Mouse (Mus musculus): ENCODE data around the gene Bcl2. TPM values are rescaled to one million over a fixed set of nuclear protein-coding genes. Genes with fewer than 3 reads are reported as not detected.
"Not testable (repeated sequence)": the region's sequence is repeated elsewhere in the genome, so short reads cannot be mapped to it uniquely, and the experiment has no call there.

Gene Bcl2
- 1 to 10 TPM; 5.2 to 6.8 TPM for total RNA-seq (2021)
- long read RNA-seq, experiment 1, full-length matches to known transcripts, result 2 of 3 reads
- long read RNA-seq, experiment 1, partial matches to known transcripts, result 0 of 3 reads
- long read RNA-seq, experiment 1, other reads (novel, unspliced or antisense), result 1 of 3 reads
- long read RNA-seq, experiment 2, full-length matches to known transcripts, result 3 of 5 reads
- long read RNA-seq, experiment 2, partial matches to known transcripts, result 0 of 5 reads
- long read RNA-seq, experiment 2, other reads (novel, unspliced or antisense), result 2 of 5 reads

- peak; percentile 80 to 86 for DNase-seq
Measured at GRCm38 (mm10) chr1:106713621-106714529, at the start of gene Bcl2. Gene Bcl2, minus strand, starts transcription at chr1:106714274.

GRCm38 (mm10) chr1:106760750-106761149, 46.7 kb upstream of the Bcl2 start:
- no peak for DNase-seq

- DNase-seq, result peak; percentile 98 to 99
Measured at GRCm38 (mm10) chr1:106759572-106760435, 45.7 kb upstream of the Bcl2 start, which contains the start of gene Kdsr. Gene Kdsr, minus strand, starts transcription at chr1:106759727.

GRCm38 (mm10) chr1:106758734-106759571, 44.9 kb upstream of the Bcl2 start:
- DNase-seq, result peak; percentile 68 to 73

- DNase-seq, result no peak
Measured at GRCm38 (mm10) chr1:106756633-106757032, 42.6 kb upstream of the Bcl2 start.

GRCm38 (mm10) chr1:106752013-106752412, 37.9 kb upstream of the Bcl2 start:
- DNase-seq, result no peak

GRCm38 (mm10) chr1:106750656-106751055, 36.6 kb upstream of the Bcl2 start:
- no peak for DNase-seq

GRCm38 (mm10) chr1:106748555-106749315, 34.7 kb upstream of the Bcl2 start:
- no peak for DNase-seq

GRCm38 (mm10) chr1:106742980-106743379, 28.9 kb upstream of the Bcl2 start:
- DNase-seq, result no peak

- no peak for DNase-seq
Measured at GRCm38 (mm10) chr1:106740735-106741134, 26.7 kb upstream of the Bcl2 start.

- DNase-seq, result no peak
Measured at GRCm38 (mm10) chr1:106739810-106740209, 25.7 kb upstream of the Bcl2 start.

GRCm38 (mm10) chr1:106738092-106738491, 24.0 kb upstream of the Bcl2 start:
- peak in 1 of 2 experiments; percentile 20 for DNase-seq

GRCm38 (mm10) chr1:106736211-106736610, 22.1 kb upstream of the Bcl2 start:
- no peak for DNase-seq

GRCm38 (mm10) chr1:106735586-106735985, 21.5 kb upstream of the Bcl2 start:
- peak in 1 of 2 experiments; percentile 55 for DNase-seq

GRCm38 (mm10) chr1:106722061-106722460, 8.0 kb upstream of the Bcl2 start:
- no peak for DNase-seq

GRCm38 (mm10) chr1:106717736-106718135, 3.7 kb upstream of the Bcl2 start:
- not testable (repeated sequence) for DNase-seq

GRCm38 (mm10) chr1:106717071-106717601, 3.1 kb upstream of the Bcl2 start:
- peak; percentile 76 to 83 for DNase-seq

GRCm38 (mm10) chr1:106716141-106716540, 2.1 kb upstream of the Bcl2 start:
- DNase-seq, result no peak

GRCm38 (mm10) chr1:106715111-106716083, 1.3 kb upstream of the Bcl2 start:
- no peak for DNase-seq

All from adrenal gland, postnatal 36 days (tissue).